Mouse (Mus musculus) urinary bladder, adult 18-20 months (tissue): ENCODE results near the gene Dbt.
"Not testable (repeated sequence)": the region's sequence is repeated elsewhere in the genome, so short reads cannot be mapped to it uniquely, and the experiment has no call there.

Experiments
- DNase-seq, 2 experiments: peaks; one replicate each; pipeline ENCODE4 v3.0.0; 2022; ENCODE audit warnings: low spot score in 2 of 2, mixed read lengths in 2 of 2

The Dbt gene

DNA sequence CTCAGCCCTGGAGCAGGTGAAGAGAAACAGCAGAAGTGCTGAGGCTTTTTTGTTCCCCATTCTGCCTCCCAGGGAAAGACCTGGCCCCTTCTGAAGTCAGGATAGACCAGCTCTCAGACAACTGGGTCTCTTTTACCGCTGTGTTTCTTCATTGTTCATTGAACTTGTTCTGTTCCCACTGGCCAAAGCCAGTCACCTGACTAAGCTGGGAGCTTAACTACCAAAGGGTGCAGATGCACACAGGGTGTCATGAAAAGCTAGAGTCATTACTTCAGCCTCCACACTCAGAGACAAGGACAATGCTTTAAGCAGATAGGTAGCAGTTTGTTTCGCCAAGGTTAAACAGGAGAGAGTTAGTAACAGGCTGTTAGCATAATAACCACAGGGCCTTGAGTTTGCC lies 29.2 kb downstream of the Dbt start:
- DNase-seq, result no peak

DNA sequence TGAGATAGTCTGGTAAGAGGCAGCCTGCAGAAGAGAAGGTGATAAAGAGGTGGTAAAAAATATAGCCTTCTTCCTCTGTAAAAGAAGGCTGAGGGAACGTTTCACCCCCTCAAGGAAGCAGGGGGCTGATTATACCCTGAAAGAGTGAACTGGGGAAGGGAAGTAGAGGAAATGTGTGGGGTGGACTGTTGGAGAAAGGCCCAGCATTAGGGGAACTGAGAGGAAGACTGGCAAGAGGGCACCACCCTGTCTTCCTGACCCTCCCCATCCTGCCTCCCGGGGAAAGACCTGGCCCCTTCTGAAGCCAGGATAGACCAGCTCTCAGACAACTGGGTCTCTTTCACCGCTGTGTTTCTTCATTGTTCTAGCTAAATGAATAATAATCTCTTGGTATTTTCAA lies 29.7 kb downstream of the Dbt start:
- DNase-seq, result no peak

DNA sequence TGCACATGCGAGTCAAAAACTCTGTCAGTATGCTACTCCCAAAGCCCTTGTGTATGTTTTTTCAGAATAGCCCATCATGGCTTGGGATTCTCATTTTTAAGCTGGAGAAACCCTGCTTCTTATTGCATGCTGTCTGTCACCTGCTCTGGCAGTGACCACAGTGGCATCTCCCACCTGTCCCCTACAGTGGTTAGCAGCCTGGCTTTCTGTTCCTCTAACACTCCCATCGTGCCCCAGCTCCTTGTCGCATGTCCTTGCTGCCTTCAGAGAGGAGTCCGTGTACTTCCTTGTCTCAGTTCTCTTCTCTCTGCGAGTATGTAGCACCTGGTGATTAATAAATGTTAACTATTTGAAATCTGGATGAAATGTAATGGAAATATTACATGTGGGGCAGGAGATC lies 34.6 kb downstream of the Dbt start:
- no peak for DNase-seq

DNA sequence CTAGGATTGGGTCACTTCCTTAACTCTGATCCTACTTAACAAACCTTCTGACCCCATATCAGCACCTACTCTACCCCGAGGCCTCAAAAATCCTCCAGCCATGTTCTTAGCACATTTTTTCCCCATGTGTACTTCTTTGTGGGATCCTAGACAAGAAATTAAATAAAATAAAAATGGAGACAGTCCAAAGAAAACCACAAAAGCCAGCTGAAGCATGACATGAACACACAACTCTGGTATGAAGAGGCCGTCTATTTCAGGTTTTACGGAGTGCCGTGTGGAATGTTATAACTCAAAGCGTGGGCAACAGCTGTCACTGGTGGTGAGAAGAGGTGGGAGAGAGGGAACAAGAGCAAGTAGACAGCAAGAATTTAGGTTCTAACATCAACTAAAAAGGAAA lies 38.5 kb downstream of the Dbt start:
- no peak for DNase-seq

DNA sequence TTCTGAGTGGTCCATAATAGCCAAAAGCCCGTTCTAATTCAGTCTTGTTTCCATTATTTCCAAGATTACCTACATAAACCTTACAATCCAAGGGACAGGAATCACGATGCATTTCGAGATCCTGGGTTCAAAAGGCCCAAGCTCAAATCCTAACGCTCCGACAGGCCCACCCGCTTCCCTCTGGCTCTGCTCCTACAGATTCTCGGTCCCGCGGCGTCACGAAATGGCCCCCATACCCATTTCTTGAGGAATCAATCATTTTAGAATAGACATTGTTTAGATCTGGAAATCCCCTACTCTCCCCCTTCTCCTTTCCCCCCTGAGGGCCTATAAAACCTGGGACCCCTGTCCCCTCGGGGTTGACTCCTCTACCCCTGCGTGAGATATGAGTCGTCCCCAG lies 48.4 kb downstream of the Dbt start:
- not testable (repeated sequence) for DNase-seq

DNA sequence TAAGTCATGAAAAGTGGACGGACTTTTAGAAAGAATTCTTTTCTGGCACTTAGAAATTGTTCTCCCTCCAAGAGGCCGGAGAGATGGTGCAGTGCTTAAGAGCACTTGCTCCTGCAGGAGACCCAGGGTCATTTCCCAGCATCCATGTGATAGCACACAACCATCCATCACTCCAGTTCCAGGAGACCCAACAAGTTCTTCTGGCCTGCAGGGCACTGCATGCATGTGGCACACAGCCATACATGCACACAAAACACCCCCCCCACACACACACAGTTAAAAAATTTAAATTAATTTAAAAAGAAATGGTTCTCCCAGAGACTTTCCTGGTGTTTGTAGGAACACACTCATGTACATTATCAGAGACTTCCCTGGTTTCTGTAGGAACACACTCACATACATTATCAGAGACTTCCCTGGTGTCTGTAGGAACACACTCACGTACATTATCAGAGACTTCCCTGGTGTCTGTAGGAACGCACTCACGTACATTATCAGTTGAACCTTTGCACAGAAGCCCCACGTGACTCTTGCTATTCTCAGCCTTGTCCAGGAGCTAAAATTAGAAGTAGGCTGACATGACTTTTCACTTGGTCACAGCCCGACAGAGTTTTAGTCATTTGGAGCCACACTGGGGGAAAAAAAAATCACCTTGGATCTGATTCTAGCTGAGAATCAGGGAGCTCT lies 49.7 kb downstream of the Dbt start, which contains the start of gene Lrrc39:
Gene Lrrc39 (plus strand): TSS at position 566 of the 687 bp plus-strand sequence.
- no peak for DNase-seq

DNA sequence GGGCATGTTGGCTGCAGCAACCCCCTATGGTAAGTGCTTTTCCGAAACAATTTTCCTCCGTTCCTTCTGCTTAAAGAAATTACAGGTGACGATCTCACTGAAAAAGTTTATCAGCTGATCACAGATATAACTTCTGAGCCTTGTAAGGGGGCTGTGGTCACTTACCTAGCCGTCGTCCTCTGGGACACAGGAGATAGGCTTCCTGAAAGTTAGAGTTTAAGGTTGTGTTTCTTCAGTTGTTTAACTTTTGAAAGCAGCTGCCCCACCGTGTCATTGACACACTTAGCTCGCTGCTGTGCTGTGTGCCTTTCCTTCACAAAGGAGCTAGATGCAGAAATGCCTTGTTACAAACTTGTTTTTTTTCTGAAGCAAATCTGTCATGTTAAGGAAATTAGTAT lies 50.2 kb downstream of the Dbt start:
- DNase-seq, result no peak

DNA sequence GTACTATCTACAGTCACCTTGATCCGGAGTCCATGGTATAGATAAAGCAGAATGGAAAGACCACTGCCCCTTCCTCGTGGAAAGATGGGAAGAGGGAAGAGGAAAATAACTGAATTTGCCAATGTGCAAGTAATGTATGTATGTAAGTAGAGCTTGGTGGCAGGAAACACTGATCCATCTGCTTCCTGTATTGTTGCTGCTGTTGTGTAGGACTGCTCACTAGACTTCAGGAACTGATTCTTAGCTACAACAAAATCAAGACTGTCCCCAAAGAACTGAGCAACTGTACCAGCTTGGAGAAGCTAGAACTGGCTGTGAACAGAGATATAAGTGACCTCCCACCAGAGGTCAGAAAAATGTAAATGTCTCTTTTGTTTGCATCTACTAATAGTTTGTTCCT lies 57.8 kb downstream of the Dbt start:
- no peak for DNase-seq

DNA sequence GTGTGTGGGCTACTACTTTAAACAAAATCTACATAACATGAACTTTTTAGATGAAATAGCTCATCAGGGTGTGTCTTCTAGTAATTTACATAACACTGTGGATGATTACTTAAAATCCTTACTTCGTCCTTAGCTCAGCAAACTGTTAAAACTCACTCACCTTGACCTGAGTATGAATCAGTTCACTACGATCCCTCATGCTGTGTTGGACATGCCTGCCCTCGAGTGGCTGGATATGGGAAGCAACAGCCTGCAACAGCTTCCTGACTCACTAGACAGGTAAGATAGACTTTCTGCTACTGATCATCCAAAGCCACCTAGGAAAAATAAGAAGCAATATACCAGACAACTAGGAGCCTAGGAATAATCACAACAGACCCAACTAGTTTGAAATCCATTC lies 64.4 kb downstream of the Dbt start:
- DNase-seq, result no peak

DNA sequence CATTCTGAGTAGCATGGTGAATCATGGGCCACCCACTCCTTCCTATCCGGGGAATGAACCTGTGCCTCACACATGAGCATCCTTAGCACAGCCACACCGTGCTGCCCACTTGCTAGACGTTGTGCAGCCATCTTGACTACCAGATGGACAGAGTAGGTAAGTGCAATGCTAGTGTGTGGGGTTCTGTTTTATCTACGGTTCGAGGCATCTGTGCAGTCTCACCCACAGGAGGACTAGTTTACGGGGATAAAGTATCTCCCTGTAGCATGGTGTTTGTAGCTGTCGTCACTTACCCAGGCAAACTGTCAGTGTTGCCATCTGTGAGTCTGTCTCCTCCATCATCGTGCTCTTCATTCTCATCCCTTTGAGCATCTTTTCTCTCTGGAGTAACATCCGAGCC lies 69.3 kb downstream of the Dbt start:
- no peak for DNase-seq

DNA sequence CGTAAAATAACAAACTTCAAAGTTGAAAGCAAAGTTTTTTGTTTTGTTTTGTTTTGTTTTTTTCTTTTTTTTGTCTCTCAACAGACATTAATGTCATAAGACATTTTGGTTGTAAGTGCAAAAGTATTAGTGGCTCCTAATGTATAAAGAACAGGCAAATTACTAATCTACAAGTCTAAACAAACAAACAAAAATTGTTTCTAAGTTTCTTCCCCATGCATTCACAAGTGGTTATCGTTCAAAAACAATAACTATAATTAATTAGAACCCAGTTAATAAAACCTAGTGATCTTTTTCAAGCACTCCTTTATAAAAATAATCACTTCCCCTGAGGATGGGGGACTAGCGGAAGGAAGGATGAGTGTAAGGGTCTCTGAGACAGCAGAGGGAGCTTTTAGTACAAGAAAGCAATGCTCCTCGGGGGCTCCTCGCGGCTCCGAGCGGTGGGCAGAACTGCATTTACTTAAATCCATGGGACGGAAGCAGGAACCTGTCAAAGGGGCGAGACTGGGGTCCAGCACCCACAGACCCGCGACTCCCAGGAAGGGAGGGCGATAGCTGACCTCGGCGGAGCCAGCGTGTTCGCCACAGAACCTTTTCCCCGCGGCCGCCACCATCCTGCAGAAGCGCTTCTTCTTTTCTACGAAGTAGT lies 81.3 kb downstream of the Dbt start:
- no peak for DNase-seq

DNA sequence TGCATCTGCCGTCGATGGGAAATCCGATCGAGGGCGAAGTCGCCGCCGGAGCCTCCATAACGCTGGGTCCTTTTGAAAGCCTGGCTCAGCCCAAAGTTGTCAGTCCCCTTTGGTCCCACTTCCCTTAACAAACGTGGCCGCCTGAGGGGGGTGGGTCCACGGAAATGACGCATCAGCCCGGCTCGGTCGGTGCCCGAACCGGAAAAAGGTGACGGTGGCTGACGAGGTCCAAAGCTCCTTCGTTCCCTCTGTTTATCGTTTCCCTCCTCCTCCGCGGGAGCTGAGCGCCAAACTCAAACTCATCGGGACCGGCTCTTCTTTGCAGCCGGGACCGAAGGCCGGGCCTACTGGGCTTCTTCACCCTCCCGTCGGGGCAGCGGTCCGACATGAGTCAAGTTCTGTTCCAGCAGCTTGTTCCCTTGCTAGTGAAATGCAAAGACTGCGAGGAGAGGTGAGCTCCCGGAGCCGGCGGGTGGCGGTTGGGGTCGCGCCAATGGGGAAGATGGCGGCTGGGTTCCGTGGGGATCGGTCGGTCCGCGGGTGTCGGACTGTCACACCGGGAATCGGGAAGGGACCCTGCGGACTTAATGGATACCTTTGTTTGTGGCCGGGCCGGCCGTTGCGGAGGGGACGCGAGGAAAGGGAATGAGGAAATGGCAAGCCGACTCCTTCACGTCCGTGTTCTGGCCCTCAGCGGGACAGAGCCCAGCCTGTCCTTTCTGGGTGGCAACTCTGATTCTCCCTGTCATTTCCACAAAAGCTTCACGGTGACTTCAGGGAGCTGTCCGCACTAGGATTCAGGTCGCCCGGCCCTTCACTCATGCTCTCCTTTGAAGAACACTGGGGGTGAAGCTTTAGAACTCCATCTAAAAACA lies 82.1 kb downstream of the Dbt start, which contains the start of gene Sass6:
Gene Sass6 (plus strand): TSS at position 255 of the 875 bp plus-strand sequence.
- peak; percentile 96 to 99 for DNase-seq

DNA sequence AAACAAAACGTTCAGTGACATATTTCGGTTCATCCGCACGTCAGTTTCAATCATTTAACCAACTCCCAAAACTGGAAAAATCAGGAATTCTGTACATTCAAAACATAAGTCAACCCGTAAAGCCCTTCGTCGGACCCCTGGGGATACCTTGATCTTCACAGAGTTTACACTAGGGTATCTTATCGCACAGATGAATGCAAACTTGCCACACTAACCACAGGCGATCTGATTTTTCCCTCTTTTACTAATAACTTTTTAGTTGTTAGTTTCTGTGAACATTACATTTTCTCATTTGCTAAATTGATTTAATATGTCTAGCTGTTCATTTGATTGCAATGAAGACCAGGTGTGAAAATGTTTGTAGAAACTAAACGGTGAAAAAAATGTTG lies 82.7 kb downstream of the Dbt start:
- no peak for DNase-seq
